Mouse (Mus musculus): ENCODE measurements at regions not wholly inside any gene's neighbourhood (a gene's known extent, or its start where the extent isn't known, plus 50 kb on each side); places are given as distances from the start of the nearest gene placed in this dataset.

DNA sequence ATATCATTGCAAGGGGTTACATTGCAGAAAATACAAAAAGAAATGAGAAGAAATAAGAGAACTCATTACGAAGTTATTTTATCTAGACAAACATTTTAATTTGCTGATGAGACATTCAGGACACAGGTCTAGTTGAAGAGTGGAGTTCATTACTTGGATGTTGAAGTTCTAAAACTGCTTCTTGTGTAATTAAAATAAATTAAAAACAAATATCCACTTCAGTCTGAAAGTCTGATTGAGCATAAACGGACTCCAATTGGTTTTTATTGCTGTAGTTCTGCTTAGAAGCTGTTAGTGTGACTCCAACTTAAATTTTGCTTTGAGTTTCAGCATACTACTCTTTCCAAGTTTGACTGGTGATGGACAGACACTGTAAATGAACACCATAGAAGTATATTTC, 238.3 kb downstream of the Mef2c start:
- no peak for TF ChIP-seq CTCF (IDR thresholded peaks at IDR 0.05; ENCODE audit: low read depth, low read length)
- TF ChIP-seq POLR2A (IDR thresholded peaks at IDR 0.05; ENCODE audit: insufficient read depth, low read length) = no peak

All from ES-Bruce4 (cell line).